Mouse (Mus musculus): Measurements from ENCODE around the gene Pop7. TPM values are rescaled to one million over a fixed set of nuclear protein-coding genes. Genes with fewer than 3 reads are reported as not detected.

The Pop7 gene
- total RNA-seq (2022), result 10 to 100 TPM; 15.0 to 18.3 (median 16.2) TPM

GRCm38 (mm10) chr5:137501709-137502666 is at the start of gene Pop7:
TSS of gene Pop7 (minus strand) at chr5:137502518.
- peak; percentile 100 for DNase-seq (ENCODE audit: low spot score)

- DNase-seq (ENCODE audit: low spot score), result no peak
Measured at GRCm38 (mm10) chr5:137551119-137551518, 48.8 kb upstream of the Pop7 start.

GRCm38 (mm10) chr5:137549840-137550239 is 47.5 kb upstream of the Pop7 start:
- DNase-seq (ENCODE audit: low spot score), result no peak

GRCm38 (mm10) chr5:137545596-137545995 is 43.3 kb upstream of the Pop7 start:
- no peak for DNase-seq (ENCODE audit: low spot score)

GRCm38 (mm10) chr5:137544926-137545325 is 42.6 kb upstream of the Pop7 start:
- DNase-seq (ENCODE audit: low spot score), result no peak

GRCm38 (mm10) chr5:137541768-137542540 is 39.6 kb upstream of the Pop7 start:
- no peak for DNase-seq (ENCODE audit: low spot score)

GRCm38 (mm10) chr5:137540991-137541390 is 38.7 kb upstream of the Pop7 start:
- no peak for DNase-seq (ENCODE audit: low spot score)

- no peak for DNase-seq (ENCODE audit: low spot score)
Measured at GRCm38 (mm10) chr5:137539291-137539801, 37.0 kb upstream of the Pop7 start.

GRCm38 (mm10) chr5:137537461-137537860 is 35.1 kb upstream of the Pop7 start:
- DNase-seq (ENCODE audit: low spot score), result no peak

- no peak for DNase-seq (ENCODE audit: low spot score)
Measured at GRCm38 (mm10) chr5:137535318-137535717, 33.0 kb upstream of the Pop7 start.

- no peak for DNase-seq (ENCODE audit: low spot score)
Measured at GRCm38 (mm10) chr5:137534762-137535161, 32.4 kb upstream of the Pop7 start.

- peak; percentile 99 for DNase-seq (ENCODE audit: low spot score)
Measured at GRCm38 (mm10) chr5:137533117-137533827, 31.0 kb upstream of the Pop7 start, which contains the start of the genes Epo and Gnb2. TSS of gene Epo (minus strand) at chr5:137533242. TSS of gene Gnb2 (minus strand) at chr5:137533510.

- DNase-seq (ENCODE audit: low spot score), result no peak
Measured at GRCm38 (mm10) chr5:137532808-137533116, 30.4 kb upstream of the Pop7 start.

- DNase-seq (ENCODE audit: low spot score), result no peak
Measured at GRCm38 (mm10) chr5:137532131-137532807, 30.0 kb upstream of the Pop7 start.

- peak; percentile 60 for DNase-seq (ENCODE audit: low spot score)
Measured at GRCm38 (mm10) chr5:137531414-137532130, 29.3 kb upstream of the Pop7 start.

- peak; percentile 79 for DNase-seq (ENCODE audit: low spot score)
Measured at GRCm38 (mm10) chr5:137530588-137531413, 28.5 kb upstream of the Pop7 start.

- DNase-seq (ENCODE audit: low spot score), result no peak
Measured at GRCm38 (mm10) chr5:137530075-137530474, 27.8 kb upstream of the Pop7 start.

GRCm38 (mm10) chr5:137529221-137529995 is 27.1 kb upstream of the Pop7 start:
- no peak for DNase-seq (ENCODE audit: low spot score)

All from heart, adult 8-10 months (tissue).